Mouse (Mus musculus) Patski (cell line): ENCODE measurements at regions not wholly inside any gene's neighbourhood (a gene's known extent, or its start where the extent isn't known, plus 50 kb on each side); places are given as distances from the start of the nearest gene placed in this dataset.

Source experiments
- ATAC-seq: fragments of 100-300 bp; one replicate; pipeline ENCODE4 v1.8.0; 2021
- CTCF ChIA-PET: fragments of 350-600 bp; sonication (Branson Sonifier 250); formaldehyde crosslinking; loops from one replicate; lab custom pipeline; 2022; ENCODE audit warnings: inconsistent platforms; lab: Charles Lee
- POLR2A ChIA-PET: fragments of 350-600 bp; sonication (Branson Sonifier 250); formaldehyde crosslinking; loops from one replicate; lab custom pipeline; 2022; ENCODE audit warnings: antibody characterized with exemption, inconsistent platforms; lab: Charles Lee
- DNase-seq: peaks from one replicate; pipeline ENCODE4 v3.0.0-alpha.2; 2011; ENCODE audit warnings: low read depth, low spot score
- H3K27me3 ChIP-seq: fragments of 371-371 bp; one replicate; pipeline ENCODE4 v1.5.1; 2021
- CTCF ChIP-seq: fragments of 100-300 bp; IDR thresholded peaks from one replicate; pipeline ENCODE4 v1.5.1; 2021
- in situ Hi-C: fragments of 300-500 bp; cut with MboI; formaldehyde crosslinking; loops from 3 replicates; pipeline ENCODE4 v1.11.1; 2018; ENCODE audit warnings: low pct_unique_long_range_greater_than_20kb, mixed read lengths

DNA sequence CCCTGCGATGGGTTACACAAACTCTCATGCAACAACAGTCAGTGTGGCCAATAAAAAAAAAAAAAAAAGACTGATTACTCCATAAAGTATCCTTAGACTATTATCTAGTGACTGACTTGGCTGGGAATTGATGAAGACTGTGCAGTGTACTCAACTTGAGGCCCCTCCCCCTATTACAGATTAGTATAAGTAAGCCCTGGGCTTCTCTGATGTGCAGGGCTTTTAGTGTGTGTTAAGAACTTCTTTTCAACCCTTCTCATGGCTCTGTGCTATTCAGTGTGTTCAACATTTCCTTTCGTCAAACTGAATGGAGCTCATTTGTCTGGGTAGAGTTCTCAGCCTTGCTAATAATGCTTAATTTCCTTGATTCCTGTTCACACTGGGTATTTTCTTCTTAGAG is 101.0 kb upstream of the P2ry1 start:
- POLR2A ChIA-PET = no interaction called here
- DNase-seq (no peak), ATAC-seq (no peak)

DNA sequence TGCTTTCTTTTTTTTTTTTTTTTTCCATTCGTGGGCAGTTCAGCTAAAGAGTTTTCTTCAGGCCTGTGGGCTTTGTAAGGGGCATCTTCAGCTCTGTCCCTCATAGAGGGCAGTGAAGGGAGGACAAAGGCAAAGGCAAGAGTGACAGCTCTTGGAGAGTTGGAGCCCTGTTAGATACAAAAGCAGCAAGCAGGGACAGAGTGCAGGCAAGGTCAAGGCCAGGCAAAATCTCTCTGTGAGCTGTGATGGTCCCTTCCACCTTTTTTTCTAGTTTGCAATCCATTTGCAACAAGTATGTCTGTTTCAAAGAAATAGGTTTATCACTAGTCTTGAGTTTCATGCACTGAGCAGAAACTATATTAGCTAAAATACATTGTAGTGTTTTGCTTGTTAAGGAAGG is 86.2 kb upstream of the P2ry1 start:
- no peak for ATAC-seq
- POLR2A ChIA-PET = interaction anchor here (0.6 kb wide), 1 partner anchor 13 kb away, joined by 3 read pairs; no protein-coding TSS in a partner anchor
- no peak for DNase-seq
- peaks cover 15% of the 10 kb centered on the region for H3K27me3 ChIP-seq
- no peak for TF ChIP-seq CTCF
- in situ Hi-C loops = no loop called here
- CTCF ChIA-PET = interaction anchor here (1.5 kb wide), 1 partner anchor 13 kb away, joined by 4 read pairs; no protein-coding TSS in a partner anchor

More for the DNA sequence above, 101.0 kb upstream of the P2ry1 start:
- in situ Hi-C loops = no loop called here
- H3K27me3 ChIP-seq = peaks cover 11% of the 10 kb centered on the region
- no peak for TF ChIP-seq CTCF
- CTCF ChIA-PET = no interaction called here

DNA sequence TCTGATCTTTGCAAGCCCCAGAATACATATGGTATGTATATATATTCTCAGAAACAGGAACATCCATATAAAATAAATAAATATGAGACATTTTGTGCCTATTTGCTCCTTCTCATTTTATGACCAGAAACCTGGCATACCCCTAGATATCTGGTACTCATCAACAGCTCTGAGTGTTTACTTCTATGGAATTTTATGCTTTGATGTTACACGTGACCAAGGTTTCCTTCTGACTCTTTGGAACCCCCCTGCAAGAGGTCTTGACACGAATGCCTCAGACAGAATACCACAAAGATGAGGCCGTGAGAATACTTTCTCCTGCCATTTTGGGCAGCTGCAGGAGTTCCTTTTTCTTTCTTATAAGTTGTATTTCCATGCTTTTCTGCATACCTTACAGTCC is 85.3 kb upstream of the P2ry1 start:
- POLR2A ChIA-PET = no interaction called here
- in situ Hi-C loops = no loop called here
- ATAC-seq (no peak), DNase-seq (no peak)
- no peak for TF ChIP-seq CTCF
- CTCF ChIA-PET = interaction anchor here (1.5 kb wide), 1 partner anchor 12 kb away, joined by 4 read pairs; no protein-coding TSS in a partner anchor
- H3K27me3 ChIP-seq = peaks cover 9% of the 10 kb centered on the region

DNA sequence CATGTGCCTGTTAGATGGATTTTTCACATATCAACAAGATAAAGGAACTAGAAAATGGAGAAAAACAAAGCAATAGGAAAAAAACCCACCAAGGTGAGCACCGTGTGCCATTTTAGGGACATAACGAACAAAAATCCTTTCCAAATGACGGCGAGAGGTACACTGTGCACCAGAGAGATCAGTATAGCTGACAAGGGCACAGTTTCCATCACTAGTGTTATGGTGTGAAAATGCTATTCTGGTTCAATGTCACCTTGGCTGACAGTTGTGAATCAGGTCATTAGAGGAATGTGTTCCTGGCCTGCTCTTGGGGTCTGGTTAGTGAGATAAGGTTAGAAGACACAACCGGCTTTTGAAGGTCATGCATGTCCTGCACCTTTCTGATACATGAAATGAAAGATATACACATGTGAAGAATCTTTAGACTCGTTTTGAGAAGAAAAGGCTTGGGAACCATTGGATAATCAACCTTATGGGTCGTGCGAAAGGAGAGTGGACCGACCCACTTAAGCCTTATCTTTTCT is 76.5 kb upstream of the P2ry1 start:
- H3K27me3 ChIP-seq = peaks cover 58% of the 10 kb centered on the region
- DNase-seq (no peak), ATAC-seq (no peak)
- ChIA-PET CTCF (interaction anchor here (1.3 kb wide), 1 partner anchor 115 kb away, joined by 3 read pairs; no protein-coding TSS in a partner anchor), POLR2A (no interaction called here)
- in situ Hi-C loops = no loop called here
- no peak for TF ChIP-seq CTCF

DNA sequence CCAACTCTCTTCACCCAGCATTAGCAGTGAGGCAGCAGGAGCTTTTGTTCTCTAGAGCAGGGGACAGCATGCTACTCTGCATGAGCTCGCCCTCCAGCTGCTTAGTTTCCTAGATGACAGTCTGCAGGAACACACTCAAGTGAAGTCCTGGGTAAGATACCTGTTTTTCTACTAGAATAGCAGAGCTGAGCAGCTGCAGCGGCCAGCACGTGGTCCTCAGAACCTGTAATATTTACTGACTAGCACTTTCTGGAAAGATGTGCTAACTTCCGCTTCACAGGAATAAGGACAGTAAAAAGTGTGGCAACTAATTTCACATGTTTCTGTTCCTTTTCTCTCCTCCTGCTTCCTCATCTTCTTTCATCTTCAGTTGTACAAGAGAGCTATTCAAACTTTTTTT is 73.7 kb upstream of the P2ry1 start:
- H3K27me3 ChIP-seq = peaks cover 60% of the 10 kb centered on the region
- ATAC-seq = no peak
- CTCF ChIA-PET = interaction anchor here (1.2 to 1.9 kb wide), 2 partner anchors 11 to 12 kb away, joined by 4 to 7 read pairs; no protein-coding TSS in a partner anchor
- TF ChIP-seq CTCF = no peak
- in situ Hi-C loops = no loop called here
- DNase-seq = no peak
- POLR2A ChIA-PET = no interaction called here

DNA sequence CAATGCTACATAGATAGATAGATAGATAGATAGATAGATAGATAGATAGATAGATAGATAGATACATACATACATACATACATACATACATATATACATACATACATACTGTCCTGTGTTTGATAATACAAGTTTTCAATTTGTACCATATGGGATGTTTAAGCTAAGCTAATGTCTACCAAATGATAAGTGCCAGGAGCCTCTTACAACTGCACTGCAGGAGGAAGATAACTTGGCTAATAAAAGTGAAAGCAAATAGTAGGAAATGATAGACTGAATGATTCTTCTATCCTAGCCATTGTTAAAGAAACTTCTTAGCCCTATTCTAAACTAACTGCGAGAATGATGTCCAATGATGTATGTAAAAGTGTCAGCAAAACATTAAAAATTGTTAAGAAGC is 68.1 kb upstream of the P2ry1 start:
- no peak for DNase-seq
- peaks cover 18% of the 10 kb centered on the region for H3K27me3 ChIP-seq
- in situ Hi-C loops = no loop called here
- ATAC-seq = no peak
- ChIA-PET POLR2A (no interaction called here), CTCF (no interaction called here)
- TF ChIP-seq CTCF = no peak

DNA sequence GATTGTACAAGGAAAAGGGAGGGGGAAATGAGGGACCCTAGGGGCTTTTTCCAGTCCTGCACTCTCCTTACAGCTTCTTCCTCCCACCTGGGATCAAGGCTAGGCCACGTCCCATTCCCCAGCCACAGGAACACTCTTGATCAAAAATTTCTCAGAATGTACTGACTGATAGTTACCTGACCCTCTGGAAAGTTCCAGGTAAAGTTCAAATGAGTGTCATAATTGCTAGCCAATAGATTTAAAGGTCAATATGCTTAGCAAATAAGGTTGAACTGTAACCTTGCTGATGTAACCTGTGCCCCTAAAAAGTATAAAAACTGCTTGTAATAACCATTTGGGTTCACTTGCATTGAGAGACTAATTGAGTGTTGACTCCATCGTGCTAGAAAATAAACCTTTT is 61.1 kb upstream of the P2ry1 start:
- POLR2A ChIA-PET = no interaction called here
- H3K27me3 ChIP-seq = peaks cover 32% of the 10 kb centered on the region
- no peak for TF ChIP-seq CTCF
- in situ Hi-C loops = no loop called here
- no peak for DNase-seq
- CTCF ChIA-PET = no interaction called here
- no peak for ATAC-seq

DNA sequence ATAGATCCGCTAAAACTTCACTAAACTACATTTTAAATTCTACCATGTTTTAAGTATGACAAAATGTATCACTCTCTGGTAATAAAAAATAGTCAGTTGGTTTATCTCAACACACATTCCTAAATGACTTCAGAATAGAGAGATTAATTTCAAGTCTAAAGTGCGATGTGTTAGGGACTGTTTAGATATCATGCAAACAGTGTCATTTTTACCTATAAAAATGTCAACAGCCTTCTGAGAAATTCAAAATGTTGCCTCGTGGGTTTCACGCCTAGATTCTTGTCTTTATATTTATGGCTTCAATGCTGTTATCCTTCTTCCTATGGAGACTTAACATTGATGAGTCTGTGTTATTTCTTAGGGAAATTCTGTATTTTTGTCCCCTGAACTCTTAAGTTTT is 53.7 kb upstream of the P2ry1 start:
- POLR2A ChIA-PET = no interaction called here
- CTCF ChIA-PET = no interaction called here
- no peak for ATAC-seq
- TF ChIP-seq CTCF = no peak
- DNase-seq = no peak
- in situ Hi-C loops = no loop called here
- H3K27me3 ChIP-seq = peaks cover 37% of the 10 kb centered on the region
